Comparison of ENCODE assay signal across 8 mouse cellular contexts in genomic region chr6:113392015-113392386, GRCm38 (mm10). TPM values are rescaled to one million over a fixed set of nuclear protein-coding genes. Genes with fewer than 3 reads are reported as not detected.
DNase-seq lines count a peak whose midpoint lies in the region; ATAC-seq lines count a peak whose summit lies in the region.

No protein-coding gene starts in this region.

- H3K36me3 ChIP-seq in neural tube, embryonic 11.5 days (ENCODE audit: control insufficient read depth, insufficient read depth, low read length), result peaks cover 17% of the 10 kb centered on the region
- peaks cover 47% of the 10 kb centered on the region for H3K36me3 ChIP-seq in liver, embryonic 13.5 days
- H3K36me3 ChIP-seq in stomach, embryonic 16.5 days (ENCODE audit: control insufficient read depth, insufficient read depth, low read length), result peaks cover 18% of the 10 kb centered on the region

- no peaks in the 10 kb centered on the region for H3K27me3 ChIP-seq in neural tube, embryonic 11.5 days (ENCODE audit: control insufficient read depth, insufficient read depth, low read length)
- peaks cover 21% of the 10 kb centered on the region for H3K27me3 ChIP-seq in liver, embryonic 13.5 days
- no peaks in the 10 kb centered on the region for H3K27me3 ChIP-seq in stomach, embryonic 16.5 days (ENCODE audit: control insufficient read depth, insufficient read depth, low read length)

- DNase-seq in frontal cortex, adult 2 months (ENCODE audit: extremely low spot score in 1 of 2, low spot score in 1 of 2), result no peak
- DNase-seq in neural tube, embryonic 11.5 days (ENCODE audit: low spot score), result no peak
- DNase-seq in neural tube, embryonic 10.5 days (ENCODE audit: extremely low spot score, low spot score), result no peak
- no peak for DNase-seq in liver, embryonic 13.5 days
- DNase-seq in urinary bladder, postnatal 25 days (ENCODE audit: low spot score), result no peak

- peak overlapping the region; percentile 62 for H3K27ac ChIP-seq in neural tube, embryonic 11.5 days (ENCODE audit: low read depth, low read length)
- no peak overlapping the region for H3K27ac ChIP-seq in liver, embryonic 13.5 days
- H3K27ac ChIP-seq in stomach, embryonic 16.5 days (ENCODE audit: low read length), result no peak overlapping the region

- peaks cover 5% of the 10 kb centered on the region; the same call in 1 of the 2 replicates for H3K4me1 ChIP-seq in neural tube, embryonic 11.5 days (ENCODE audit: control insufficient read depth, insufficient read depth, low read length)
- peaks cover 6% of the 10 kb centered on the region for H3K4me1 ChIP-seq in liver, embryonic 13.5 days (replicated peaks)
- H3K4me1 ChIP-seq in stomach, embryonic 16.5 days (ENCODE audit: control insufficient read depth, insufficient read depth, low read length), result peaks cover 4% of the 10 kb centered on the region; the same call in 1 of the 2 replicates

- 0 out of 2 replicates have a peak, but pooled peaks have one; percentile 2 for ATAC-seq in frontal cortex, adult (ENCODE audit: low TSS enrichment)
- peak; percentile 20; the same call in 1 of the 2 replicates for ATAC-seq in neural tube, embryonic 11.5 days (ENCODE audit: insufficient read depth, low FRiP score, low TSS enrichment)
- peak; percentile 6 for ATAC-seq in liver, embryonic 13.5 days (ENCODE audit: low read depth)
- no peak for ATAC-seq in stomach, embryonic 16.5 days (ENCODE audit: insufficient read depth, low FRiP score)
- ATAC-seq in granulocyte monocyte progenitor cell, adult 5-6 weeks (replicated peaks; ENCODE audit: poor library complexity, severe bottlenecking), result no peak

- WGBS in neural tube, embryonic 11.5 days, result 26% methylated on average over 10 of the region's 10 CpGs
- 19% methylated on average over 10 of the region's 10 CpGs for WGBS in liver, embryonic 13.5 days (ENCODE audit: insufficient replicate concordance)
- 31% methylated on average over 10 of the region's 10 CpGs for WGBS in stomach, embryonic 16.5 days

- no peaks in the 10 kb centered on the region for H3K9me3 ChIP-seq in neural tube, embryonic 11.5 days (ENCODE audit: control insufficient read depth, low read length)
- no peaks in the 10 kb centered on the region for H3K9me3 ChIP-seq in liver, embryonic 13.5 days (replicated peaks)
- no peaks in the 10 kb centered on the region for H3K9me3 ChIP-seq in stomach, embryonic 16.5 days (replicated peaks; ENCODE audit: control insufficient read depth, low read length)

- peak overlapping the region; percentile 47 for H3K4me3 ChIP-seq in neural tube, embryonic 11.5 days (ENCODE audit: low read depth, low read length)
- peak overlapping the region; percentile 42 for H3K4me3 ChIP-seq in liver, embryonic 13.5 days (replicated peaks)
- peak overlapping the region; percentile 49 for H3K4me3 ChIP-seq in stomach, embryonic 16.5 days (replicated peaks; ENCODE audit: low read length)

- peak overlapping the region; percentile 81 for H3K4me2 ChIP-seq in neural tube, embryonic 11.5 days (ENCODE audit: low read depth)
- H3K4me2 ChIP-seq in liver, embryonic 13.5 days, result peak overlapping the region; percentile 63
- H3K4me2 ChIP-seq in stomach, embryonic 16.5 days (ENCODE audit: low read depth, low read length), result peak overlapping the region; percentile 84

- H3K9ac ChIP-seq in neural tube, embryonic 11.5 days (ENCODE audit: low read length), result peak overlapping the region; percentile 75
- H3K9ac ChIP-seq in liver, embryonic 13.5 days, result no peak overlapping the region
- peak overlapping the region; percentile 76 for H3K9ac ChIP-seq in stomach, embryonic 16.5 days (ENCODE audit: low read length)

RNA-seq across cellular contexts. Expression of gene Ttll3, which starts 2.9 kb away (rescaled TPM):
- 22.1 and 22.6 TPM in 2 replicates for polyA plus RNA-seq in frontal cortex, adult 2 months (2012; rRNA removed)
- 3.4 and 4.3 TPM in 2 replicates for polyA plus RNA-seq in neural tube, embryonic 11.5 days (2014; fragmentation: Nextera tagmentation; extraction: Ambion mirVana)
- 0.62 and 0.85 TPM in 2 replicates for polyA plus RNA-seq in liver, embryonic 13.5 days (2015; fragmentation: Nextera tagmentation; extraction: Ambion mirVana)
- polyA plus RNA-seq in stomach, embryonic 16.5 days (2015; fragmentation: Nextera tagmentation; extraction: Ambion mirVana), result 4.0 and 4.6 TPM in 2 replicates
- total RNA-seq in granulocyte monocyte progenitor cell, adult 5-6 weeks (2014; fragmentation: Nextera tagmentation), result 1.5 and 3.1 TPM in 2 replicates
- 0.26 and 1.8 TPM in 2 replicates for total RNA-seq in granulocyte monocyte progenitor cell, adult 5-6 weeks (2017)

RNA-seq across cellular contexts. Expression of gene Arpc4, which starts 14.1 kb away (rescaled TPM):
- polyA plus RNA-seq in frontal cortex, adult 2 months (2012; rRNA removed), result 157 and 168 TPM in 2 replicates
- 202 and 215 TPM in 2 replicates for polyA plus RNA-seq in neural tube, embryonic 11.5 days (2014; fragmentation: Nextera tagmentation; extraction: Ambion mirVana)
- 262 and 272 TPM in 2 replicates for polyA plus RNA-seq in liver, embryonic 13.5 days (2015; fragmentation: Nextera tagmentation; extraction: Ambion mirVana)
- polyA plus RNA-seq in stomach, embryonic 16.5 days (2015; fragmentation: Nextera tagmentation; extraction: Ambion mirVana), result 377 and 396 TPM in 2 replicates
- 223 and 277 TPM in 2 replicates for total RNA-seq in granulocyte monocyte progenitor cell, adult 5-6 weeks (2014; fragmentation: Nextera tagmentation)
- total RNA-seq in granulocyte monocyte progenitor cell, adult 5-6 weeks (2017), result 211 and 270 TPM in 2 replicates

RNA-seq across cellular contexts. Expression of gene Tada3, which starts 14.3 kb away (rescaled TPM):
- 54.4 and 61.7 TPM in 2 replicates for polyA plus RNA-seq in frontal cortex, adult 2 months (2012; rRNA removed)
- 56.3 and 60.7 TPM in 2 replicates for polyA plus RNA-seq in neural tube, embryonic 11.5 days (2014; fragmentation: Nextera tagmentation; extraction: Ambion mirVana)
- polyA plus RNA-seq in liver, embryonic 13.5 days (2015; fragmentation: Nextera tagmentation; extraction: Ambion mirVana), result 22.6 TPM in 2 replicates
- polyA plus RNA-seq in stomach, embryonic 16.5 days (2015; fragmentation: Nextera tagmentation; extraction: Ambion mirVana), result 39.6 and 44.9 TPM in 2 replicates
- total RNA-seq in granulocyte monocyte progenitor cell, adult 5-6 weeks (2014; fragmentation: Nextera tagmentation), result 18.9 and 21.0 TPM in 2 replicates
- total RNA-seq in granulocyte monocyte progenitor cell, adult 5-6 weeks (2017), result 9.7 and 13.8 TPM in 2 replicates

RNA-seq across cellular contexts. Expression of gene Rpusd3, which starts 27.1 kb away (rescaled TPM):
- polyA plus RNA-seq in frontal cortex, adult 2 months (2012; rRNA removed), result 30.1 and 37.7 TPM in 2 replicates
- polyA plus RNA-seq in neural tube, embryonic 11.5 days (2014; fragmentation: Nextera tagmentation; extraction: Ambion mirVana), result 27.7 and 27.9 TPM in 2 replicates
- polyA plus RNA-seq in liver, embryonic 13.5 days (2015; fragmentation: Nextera tagmentation; extraction: Ambion mirVana), result 13.4 and 19.2 TPM in 2 replicates
- 14.7 and 16.1 TPM in 2 replicates for polyA plus RNA-seq in stomach, embryonic 16.5 days (2015; fragmentation: Nextera tagmentation; extraction: Ambion mirVana)
- 10.8 and 15.3 TPM in 2 replicates for total RNA-seq in granulocyte monocyte progenitor cell, adult 5-6 weeks (2014; fragmentation: Nextera tagmentation)
- total RNA-seq in granulocyte monocyte progenitor cell, adult 5-6 weeks (2017), result 11.2 and 18.9 TPM in 2 replicates

RNA-seq across cellular contexts. Expression of gene Cidec, which starts 43.6 kb away (rescaled TPM):
- polyA plus RNA-seq in frontal cortex, adult 2 months (2012; rRNA removed), result 0.18 and 0.29 TPM in 2 replicates
- 0.19 TPM in 1 of 2 replicates, not detected in the other for polyA plus RNA-seq in neural tube, embryonic 11.5 days (2014; fragmentation: Nextera tagmentation; extraction: Ambion mirVana)
- 0.10 TPM in 1 of 2 replicates, not detected in the other for polyA plus RNA-seq in liver, embryonic 13.5 days (2015; fragmentation: Nextera tagmentation; extraction: Ambion mirVana)
- polyA plus RNA-seq in stomach, embryonic 16.5 days (2015; fragmentation: Nextera tagmentation; extraction: Ambion mirVana), result 3.6 and 4.2 TPM in 2 replicates
- total RNA-seq in granulocyte monocyte progenitor cell, adult 5-6 weeks (2014; fragmentation: Nextera tagmentation), result not detected in 2 replicates
- not detected in 2 replicates for total RNA-seq in granulocyte monocyte progenitor cell, adult 5-6 weeks (2017)

Comparison
In these comparisons a context has a peak if more than half of its experiments do, and no peak if none do; other contexts are left out.
1. ATAC-seq: peak in frontal cortex, adult (single experiment), neural tube, embryonic 11.5 days (single experiment) and liver, embryonic 13.5 days (single experiment); none in stomach, embryonic 16.5 days (single experiment) and granulocyte monocyte progenitor cell, adult 5-6 weeks (single experiment).
2. Peak in every context shown above with its lines, with median percentiles within 50 percentile points of each other: H3K4me2 ChIP-seq and H3K4me3 ChIP-seq.